In genomic region chr5:33897158-33897557, GRCm38 (mm10) we compare ENCODE assay signal across 22 mouse cellular contexts.
"Had no signal": no experiment of that assay in that cellular context is flagged by ENCODE, and none has a peak within 500 bp of the region (broad histone marks: within the 10 kb centered on the region; RNA-seq: fewer than 3 reads in every experiment).

No protein-coding gene starts in this region.

- H3K4me1 ChIP-seq: liver, embryonic 15.5 days; lung, embryonic 15.5 days; midbrain, embryonic 13.5 days; midbrain, embryonic 15.5 days; neural tube, embryonic 13.5 days; neural tube, embryonic 15.5 days had no signal

- H3K9ac ChIP-seq: liver, embryonic 15.5 days; liver, postnatal 0 days; lung, embryonic 15.5 days; midbrain, embryonic 13.5 days; midbrain, embryonic 15.5 days; neural tube, embryonic 13.5 days; neural tube, embryonic 15.5 days had no signal

- H3K4me3 ChIP-seq: liver, embryonic 15.5 days; lung, embryonic 15.5 days; megakaryocyte, embryonic 14.5 days; midbrain, embryonic 13.5 days; midbrain, embryonic 15.5 days; neural tube, embryonic 13.5 days; neural tube, embryonic 15.5 days had no signal

- H3K9me3 ChIP-seq: liver, embryonic 15.5 days; lung, embryonic 15.5 days; megakaryocyte, embryonic 14.5 days; midbrain, embryonic 13.5 days; midbrain, embryonic 15.5 days; neural tube, embryonic 13.5 days; neural tube, embryonic 15.5 days had no signal

- H3K27me3 ChIP-seq: liver, embryonic 15.5 days; lung, embryonic 15.5 days; megakaryocyte, embryonic 14.5 days; midbrain, embryonic 13.5 days; midbrain, embryonic 15.5 days; neural tube, embryonic 13.5 days; neural tube, embryonic 15.5 days had no signal

- DNase-seq: liver, postnatal 0 days; lung, adult 2 months; lung, postnatal 14 days; lung, postnatal 36 days; retina, postnatal 1 day; right cerebral cortex, adult 18-20 months; right cerebral cortex, postnatal 25 days; right cerebral cortex, postnatal 4 days; spleen, adult 18-20 months; thymus, adult 2 months; thymus, postnatal 25 days; thymus, postnatal 4 days had no signal

- H3K4me2 ChIP-seq: liver, embryonic 15.5 days; lung, embryonic 15.5 days; midbrain, embryonic 11.5 days; midbrain, embryonic 13.5 days; midbrain, embryonic 15.5 days; neural tube, embryonic 13.5 days; neural tube, embryonic 15.5 days had no signal

- ATAC-seq: liver, postnatal 0 days; lung, postnatal 0 days; midbrain, embryonic 13.5 days; midbrain, embryonic 15.5 days had no signal

- H3K27ac ChIP-seq: liver, embryonic 15.5 days; lung, embryonic 15.5 days; macrophage; midbrain, embryonic 13.5 days; midbrain, embryonic 15.5 days; neural tube, embryonic 13.5 days; neural tube, embryonic 15.5 days had no signal
